Mouse (Mus musculus): Measurements from ENCODE around the gene Pced1a. TPM values are rescaled to one million over a fixed set of nuclear protein-coding genes. Genes with fewer than 3 reads are reported as not detected.

The Pced1a gene
- 3.8 TPM in 2 replicates for polyA plus RNA-seq (2015; fragmentation: Nextera tagmentation; extraction: Ambion mirVana)

DNA sequence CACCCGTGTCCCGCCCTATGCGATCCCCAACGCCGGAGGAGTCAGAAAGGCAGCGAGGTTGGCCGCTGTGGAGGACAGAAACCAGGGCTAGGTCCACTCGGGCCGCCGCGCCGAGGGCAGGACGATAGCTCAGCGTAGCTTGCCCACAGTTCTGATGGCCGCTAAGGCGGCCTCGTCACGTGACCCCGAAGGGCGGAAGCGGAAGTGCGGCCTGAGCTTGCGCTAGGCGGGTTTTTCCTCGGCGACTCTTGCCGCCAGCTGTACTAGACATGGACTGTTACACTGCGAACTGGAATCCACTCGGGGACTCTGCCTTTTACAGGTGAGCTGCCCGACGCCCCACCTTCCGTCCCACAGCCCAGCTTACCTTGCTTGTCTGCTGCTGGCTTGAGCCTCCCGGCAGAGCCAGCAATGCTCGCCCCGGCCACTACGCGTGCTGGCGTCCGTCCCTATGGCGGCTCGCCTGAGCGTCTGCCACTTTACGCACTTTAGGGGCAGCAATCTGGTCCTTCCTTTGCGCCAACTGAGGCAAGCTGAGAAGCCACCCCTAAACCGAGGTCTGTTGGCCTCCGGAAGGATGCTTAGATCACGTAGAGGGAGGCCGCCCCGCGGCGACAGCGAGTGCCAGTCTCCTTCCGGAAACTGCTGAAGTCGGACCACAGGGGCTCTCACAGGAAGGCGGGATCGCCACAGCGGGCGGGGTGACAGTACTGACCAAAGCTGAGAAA lies at the start of gene Pced1a, which contains the start of gene Vps16:
Pced1a (minus strand) TSS at position 576 of the 728 bp plus-strand sequence.
Vps16 (plus strand) TSS at position 214 of the 728 bp plus-strand sequence.
- H3K27me3 ChIP-seq (ENCODE audit: insufficient read depth, low read length) = no peaks in the 10 kb centered on the region
- H3K9me3 ChIP-seq (ENCODE audit: low read length) = no peaks in the 10 kb centered on the region
- H3K36me3 ChIP-seq (replicated peaks; ENCODE audit: insufficient read depth, low read length) = peaks cover 3% of the 10 kb centered on the region
- peak; percentile 94 for DNase-seq
- WGBS (ENCODE audit: insufficient replicate concordance) = under 1% methylated on average over 58 of the region's 58 CpGs
- peak within 1 kb of the TSS; percentile 89 for H3K9ac ChIP-seq (replicated peaks)
- H3K27ac ChIP-seq (ENCODE audit: low read depth) = peak within 1 kb of the TSS; percentile 94
- peak within 1 kb of the TSS; percentile 90 for H3K4me2 ChIP-seq (ENCODE audit: low read depth, low read length)
- peak; percentile 97 for ATAC-seq
- peaks cover 16% of the 10 kb centered on the region for H3K4me1 ChIP-seq (ENCODE audit: insufficient read depth)
- TF ChIP-seq CTCF (IDR thresholded peaks at IDR 0.05; ENCODE audit: low read depth) (peak; percentile 73), EP300 (IDR thresholded peaks at IDR 0.05; ENCODE audit: low read depth) (peak; percentile 19; the same call in 1 of the 2 replicates)
- H3K4me3 ChIP-seq (ENCODE audit: low read depth, low read length) = peak within 1 kb of the TSS; percentile 92

GRCm38 (mm10) chr2:130472908-130473510 lies 48.5 kb upstream of the Pced1a start:
- TF ChIP-seq CTCF (IDR thresholded peaks at IDR 0.05; ENCODE audit: low read depth) = no peak
- TF ChIP-seq EP300 (IDR thresholded peaks at IDR 0.05; ENCODE audit: low read depth) = no peak
- Histone ChIP-seq H3K27ac (ENCODE audit: low read depth) (0 out of 2 replicates have a peak overlapping the region, but pooled peaks have one; percentile 39), H3K9me3 (ENCODE audit: low read length) (no peaks in the 10 kb centered on the region), H3K27me3 (ENCODE audit: insufficient read depth, low read length) (no peaks in the 10 kb centered on the region), H3K4me3 (ENCODE audit: low read depth, low read length) (no peak overlapping the region), H3K4me1 (ENCODE audit: insufficient read depth) (peaks cover 14% of the 10 kb centered on the region), H3K4me2 (ENCODE audit: low read depth, low read length) (peak overlapping the region; percentile 46), H3K36me3 (replicated peaks; ENCODE audit: insufficient read depth, low read length) (no peaks in the 10 kb centered on the region), H3K9ac (replicated peaks) (no peak overlapping the region)
- no peak for DNase-seq
- ATAC-seq = no peak
- WGBS (ENCODE audit: insufficient replicate concordance) = 29% methylated on average over 8 of the region's 8 CpGs

DNA sequence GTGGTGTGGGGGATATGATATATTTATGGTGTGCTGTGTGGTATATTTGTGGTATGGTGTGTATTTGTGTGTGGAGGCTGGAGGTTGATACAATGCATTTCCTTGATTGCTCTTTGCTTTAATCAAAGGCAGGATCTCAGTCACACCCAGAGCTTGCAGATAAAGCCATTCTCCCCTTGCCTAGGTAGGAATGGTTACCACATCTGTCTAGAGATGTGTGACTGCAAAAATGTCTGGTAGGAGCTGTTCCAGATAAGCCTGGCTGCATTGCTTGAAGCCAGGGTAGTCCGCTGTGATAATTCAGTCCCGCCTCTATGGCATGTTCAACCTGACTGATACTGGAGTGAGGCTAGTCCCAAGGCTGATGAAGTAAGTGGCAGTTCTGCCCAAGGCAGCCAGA lies 45.4 kb upstream of the Pced1a start:
- Histone ChIP-seq H3K4me1 (ENCODE audit: insufficient read depth) (peaks cover 12% of the 10 kb centered on the region), H3K27ac (ENCODE audit: low read depth) (no peak overlapping the region), H3K4me3 (ENCODE audit: low read depth, low read length) (no peak overlapping the region), H3K36me3 (replicated peaks; ENCODE audit: insufficient read depth, low read length) (no peaks in the 10 kb centered on the region), H3K9me3 (ENCODE audit: low read length) (no peaks in the 10 kb centered on the region), H3K9ac (replicated peaks) (no peak overlapping the region), H3K4me2 (ENCODE audit: low read depth, low read length) (no peak overlapping the region), H3K27me3 (ENCODE audit: insufficient read depth, low read length) (no peaks in the 10 kb centered on the region)
- DNase-seq (no peak), ATAC-seq (peak; percentile 79)
- 68% methylated on average over 2 of the region's 2 CpGs for WGBS (ENCODE audit: insufficient replicate concordance)
- no peak for TF ChIP-seq CTCF (IDR thresholded peaks at IDR 0.05; ENCODE audit: low read depth)
- peak; percentile 50; the same call in 1 of the 2 replicates for TF ChIP-seq EP300 (IDR thresholded peaks at IDR 0.05; ENCODE audit: low read depth)

- DNase-seq = no peak
- H3K4me2 ChIP-seq (ENCODE audit: low read depth, low read length) = no peak overlapping the region
- WGBS (ENCODE audit: insufficient replicate concordance) = 68% methylated on average over 4 of the region's 4 CpGs
Observed at GRCm38 (mm10) chr2:130469366-130469765, 44.9 kb upstream of the Pced1a start.

DNA sequence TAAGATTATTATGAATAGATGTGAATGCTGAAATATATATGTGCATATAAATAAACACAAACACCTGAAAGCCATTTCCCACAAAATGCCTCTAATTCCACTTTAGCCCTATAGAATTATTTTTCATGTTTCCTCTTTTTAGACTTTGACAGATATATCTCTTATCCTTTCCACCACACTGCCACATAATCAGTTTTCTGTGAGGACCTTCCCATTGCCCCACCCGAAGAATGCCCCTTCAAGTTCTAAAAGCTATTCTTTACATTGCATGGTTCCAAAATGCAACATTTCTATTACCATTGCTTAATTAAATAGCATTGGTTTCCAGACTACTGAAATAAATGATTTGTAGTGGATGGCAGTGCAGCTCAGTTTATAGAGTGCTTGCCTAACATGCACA lies 41.9 kb upstream of the Pced1a start:
- 0 out of 2 replicates have a peak, but pooled peaks cover 3% of the 10 kb centered on the region for H3K36me3 ChIP-seq (replicated peaks; ENCODE audit: insufficient read depth, low read length)
- H3K4me1 ChIP-seq (ENCODE audit: insufficient read depth) = peaks cover 13% of the 10 kb centered on the region
- H3K9me3 ChIP-seq (ENCODE audit: low read length) = no peaks in the 10 kb centered on the region
- H3K27me3 ChIP-seq (ENCODE audit: insufficient read depth, low read length) = no peaks in the 10 kb centered on the region
- H3K27ac ChIP-seq (ENCODE audit: low read depth) = no peak overlapping the region
- DNase-seq = no peak
- H3K4me3 ChIP-seq (ENCODE audit: low read depth, low read length) = no peak overlapping the region
- no peak overlapping the region for H3K4me2 ChIP-seq (ENCODE audit: low read depth, low read length)
- no peak overlapping the region for H3K9ac ChIP-seq (replicated peaks)
- TF ChIP-seq CTCF (IDR thresholded peaks at IDR 0.05; ENCODE audit: low read depth) (no peak), EP300 (IDR thresholded peaks at IDR 0.05; ENCODE audit: low read depth) (no peak)
- 35% methylated on average over 1 of the region's 1 CpGs for WGBS (ENCODE audit: insufficient replicate concordance)
- no peak for ATAC-seq

More at GRCm38 (mm10) chr2:130469366-130469765, 44.9 kb upstream of the Pced1a start:
- Histone ChIP-seq H3K4me1 (ENCODE audit: insufficient read depth) (peaks cover 12% of the 10 kb centered on the region), H3K27ac (ENCODE audit: low read depth) (no peak overlapping the region), H3K27me3 (ENCODE audit: insufficient read depth, low read length) (no peaks in the 10 kb centered on the region), H3K9ac (replicated peaks) (no peak overlapping the region), H3K9me3 (ENCODE audit: low read length) (no peaks in the 10 kb centered on the region), H3K4me3 (ENCODE audit: low read depth, low read length) (no peak overlapping the region), H3K36me3 (replicated peaks; ENCODE audit: insufficient read depth, low read length) (no peaks in the 10 kb centered on the region)
- ATAC-seq = no peak
- TF ChIP-seq EP300 (IDR thresholded peaks at IDR 0.05; ENCODE audit: low read depth) (no peak), CTCF (IDR thresholded peaks at IDR 0.05; ENCODE audit: low read depth) (no peak)

Measured in liver, postnatal 0 days (tissue).